Mouse (Mus musculus): Measurements from ENCODE around the gene Kir3dl1. TPM values are rescaled to one million over a fixed set of nuclear protein-coding genes. Genes with fewer than 3 reads are reported as not detected.
"Not testable (repeated sequence)": the region's sequence is repeated elsewhere in the genome, so short reads cannot be mapped to it uniquely, and the experiment has no call there.

Gene Kir3dl1
- polyA plus RNA-seq (2016; fragmentation: Nextera tagmentation; extraction: Ambion mirVana) = not detected in 2 replicates

- not testable (repeated sequence) for H3K9me3 ChIP-seq (replicated peaks); H3K27ac ChIP-seq (ENCODE audit: poor library complexity, severe bottlenecking); H3K4me3 ChIP-seq; H3K4me2 ChIP-seq; ATAC-seq (ENCODE audit: insufficient number of reproducible peaks, low FRiP score); H3K9ac ChIP-seq; H3K27me3 ChIP-seq (replicated peaks); H3K4me1 ChIP-seq (replicated peaks); H3K36me3 ChIP-seq
- 73% methylated on average over 4 of the region's 4 CpGs for WGBS
Observed at GRCm38 (mm10) chrX:136517699-136518098, at the start of gene Kir3dl1. Gene Kir3dl1 (plus strand): TSS chrX:136517999.

GRCm38 (mm10) chrX:136543956-136544355, 26.2 kb downstream of the Kir3dl1 start, which contains the start of gene Kir3dl2:
Gene Kir3dl2 (minus strand): TSS chrX:136544056.
- H3K4me3 ChIP-seq; H3K36me3 ChIP-seq; H3K27ac ChIP-seq (ENCODE audit: poor library complexity, severe bottlenecking); H3K4me2 ChIP-seq; H3K9ac ChIP-seq; H3K9me3 ChIP-seq (replicated peaks); H3K27me3 ChIP-seq (replicated peaks); H3K4me1 ChIP-seq (replicated peaks); ATAC-seq (ENCODE audit: insufficient number of reproducible peaks, low FRiP score): not testable (repeated sequence)
- WGBS = 65% methylated on average over 1 of the region's 1 CpGs

- not testable (repeated sequence) for H3K36me3 ChIP-seq; H3K4me2 ChIP-seq; H3K27me3 ChIP-seq (replicated peaks); H3K27ac ChIP-seq (ENCODE audit: poor library complexity, severe bottlenecking); H3K9ac ChIP-seq; ATAC-seq (ENCODE audit: insufficient number of reproducible peaks, low FRiP score); H3K4me3 ChIP-seq; H3K9me3 ChIP-seq (replicated peaks); H3K4me1 ChIP-seq (replicated peaks)
- 81% methylated on average over 9 of the region's 9 CpGs for WGBS
Observed at GRCm38 (mm10) chrX:136569094-136569493, 51.3 kb downstream of the Kir3dl1 start.

Other genes with a start within 250 kb of the Kir3dl1 start
- gene Bex3, start 247.7 kb upstream of the Kir3dl1 start, polyA plus RNA-seq (2016; fragmentation: Nextera tagmentation; extraction: Ambion mirVana) = 661 and 676 TPM in 2 replicates
- gene Kir3dl2, start 26.1 kb downstream of the Kir3dl1 start, polyA plus RNA-seq (2016; fragmentation: Nextera tagmentation; extraction: Ambion mirVana) = not detected in 2 replicates
- 5.1 and 7.1 TPM in 2 replicates for gene Tceal3, start 72.8 kb downstream of the Kir3dl1 start, polyA plus RNA-seq (2016; fragmentation: Nextera tagmentation; extraction: Ambion mirVana)
- gene Tceal1, start 190.0 kb downstream of the Kir3dl1 start, polyA plus RNA-seq (2016; fragmentation: Nextera tagmentation; extraction: Ambion mirVana) = 8.7 and 9.3 TPM in 2 replicates
- 403 and 424 TPM in 2 replicates for gene Morf4l2, start 225.7 kb downstream of the Kir3dl1 start, polyA plus RNA-seq (2016; fragmentation: Nextera tagmentation; extraction: Ambion mirVana)

Measured in heart, embryonic 12.5 days (tissue).